Mouse (Mus musculus) thymus, adult 2 months (tissue): ENCODE results near the gene Npvf. TPM values are rescaled to one million over a fixed set of nuclear protein-coding genes. Genes with fewer than 3 reads are reported as not detected.

Experiments
- DNase-seq: peaks from one replicate; pipeline ENCODE4 v3.0.0; 2021
- H3K27ac ChIP-seq: fragments of 200-500 bp; 2 replicates; pipeline ENCODE4 v1.5.1; 2012; ENCODE audit warnings: low read length, control low read depth; ENCODE audit not compliant: control insufficient read depth, insufficient read depth
- H3K27me3 ChIP-seq: fragments of 200-500 bp; 2 replicates; pipeline ENCODE4 v1.6.1; 2012; ENCODE audit warnings: mild to moderate bottlenecking, low read length, moderate library complexity, mixed read lengths; ENCODE audit not compliant: control insufficient read depth, insufficient read depth
- H3K36me3 ChIP-seq: fragments of 200-500 bp; 2 replicates; pipeline ENCODE4 v1.6.1; 2012; ENCODE audit warnings: mild to moderate bottlenecking, low read length, moderate library complexity; ENCODE audit not compliant: control insufficient read depth, insufficient read depth
- H3K4me1 ChIP-seq: fragments of 200-500 bp; replicated peaks from 2 replicates; pipeline ENCODE4 v1.6.1; 2012; ENCODE audit warnings: low read length; ENCODE audit not compliant: control insufficient read depth, insufficient read depth
- H3K4me3 ChIP-seq: fragments of 200-500 bp; 2 replicates; pipeline ENCODE4 v1.5.1; 2012; ENCODE audit warnings: mild to moderate bottlenecking, low read length, control low read depth, moderate library complexity; ENCODE audit not compliant: control insufficient read depth, insufficient read depth
- CTCF ChIP-seq: fragments of 200-500 bp; IDR thresholded peaks from 2 replicates; pipeline ENCODE4 v1.5.1; 2012; ENCODE audit warnings: mild to moderate bottlenecking, control low read depth, low read length, moderate library complexity, borderline replicate concordance; ENCODE audit not compliant: control insufficient read depth, poor library complexity, insufficient read depth; ENCODE audit errors: extremely low read depth
- POLR2A ChIP-seq: fragments of 200-500 bp; IDR thresholded peaks from 2 replicates; pipeline ENCODE4 v1.6.1; 2012; ENCODE audit warnings: mild to moderate bottlenecking, low read length, control low read depth, moderate library complexity; ENCODE audit not compliant: control insufficient read depth, poor library complexity, insufficient read depth; ENCODE audit errors: extremely low read depth
- WGBS: fragments of 180-500 bp; shearing (Covaris S2); methylation state at CpG from one replicate; pipeline ENCODE4 v1.1.7; 2018; 5-methylcytosine and 5-hydroxymethylcytosine counted together
- polyA plus RNA-seq: library from polyadenylated mRNA; depleted of rRNA; stranded (reverse); fragments of >200 nt; gene quantifications from 2 replicates; pipeline ENCODE4 v1.2.3, GENCODE M21; 2012

Gene Npvf
- polyA plus RNA-seq, 1 experiment, result not detected

- H3K27ac ChIP-seq, result no peak overlapping the region
- TF ChIP-seq CTCF (peak; percentile 84), POLR2A (no peak)
- no peaks in the 10 kb centered on the region for H3K27me3 ChIP-seq
- H3K4me1 ChIP-seq, result no peaks in the 10 kb centered on the region
- no peak overlapping the region for H3K4me3 ChIP-seq
- WGBS, result 29% methylated on average over 8 of the region's 8 CpGs
- no peaks in the 10 kb centered on the region for H3K36me3 ChIP-seq
- DNase-seq, result peak; percentile 43
Observed at GRCm38 (mm10) chr6:50678826-50679485, 24.7 kb upstream of the Npvf start.

GRCm38 (mm10) chr6:50671191-50671590 is 17.0 kb upstream of the Npvf start:
- no peak for DNase-seq
- 89% methylated on average over 3 of the region's 3 CpGs for WGBS
- no peak for TF ChIP-seq CTCF
- no peak for TF ChIP-seq POLR2A
- Histone ChIP-seq H3K4me3 (no peak overlapping the region), H3K36me3 (no peaks in the 10 kb centered on the region), H3K27ac (no peak overlapping the region), H3K27me3 (no peaks in the 10 kb centered on the region), H3K4me1 (no peaks in the 10 kb centered on the region)

- DNase-seq, result no peak
- WGBS, result 88% methylated on average over 5 of the region's 5 CpGs
- no peaks in the 10 kb centered on the region for H3K4me1 ChIP-seq
- no peaks in the 10 kb centered on the region for H3K36me3 ChIP-seq
- H3K27ac ChIP-seq, result no peak overlapping the region
- no peak overlapping the region for H3K4me3 ChIP-seq
- TF ChIP-seq POLR2A (no peak), CTCF (no peak)
- H3K27me3 ChIP-seq, result no peaks in the 10 kb centered on the region
Observed at GRCm38 (mm10) chr6:50666937-50667336, 12.7 kb upstream of the Npvf start.

GRCm38 (mm10) chr6:50665020-50665419 is 10.8 kb upstream of the Npvf start:
- WGBS, result 80% methylated on average over 3 of the region's 3 CpGs
- no peaks in the 10 kb centered on the region for H3K4me1 ChIP-seq
- no peak for DNase-seq
- H3K27me3 ChIP-seq, result no peaks in the 10 kb centered on the region
- TF ChIP-seq CTCF, result no peak
- no peak for TF ChIP-seq POLR2A
- no peaks in the 10 kb centered on the region for H3K36me3 ChIP-seq
- no peak overlapping the region for H3K27ac ChIP-seq
- no peak overlapping the region for H3K4me3 ChIP-seq

GRCm38 (mm10) chr6:50664193-50664592 is 10.0 kb upstream of the Npvf start:
- H3K27me3 ChIP-seq, result no peaks in the 10 kb centered on the region
- no peaks in the 10 kb centered on the region for H3K36me3 ChIP-seq
- H3K4me1 ChIP-seq, result no peaks in the 10 kb centered on the region
- 97% methylated on average over 3 of the region's 3 CpGs for WGBS
- DNase-seq, result no peak
- TF ChIP-seq POLR2A (no peak), CTCF (no peak)
- H3K27ac ChIP-seq, result no peak overlapping the region
- no peak overlapping the region for H3K4me3 ChIP-seq

- Histone ChIP-seq H3K36me3 (no peaks in the 10 kb centered on the region), H3K4me3 (no peak overlapping the region), H3K27me3 (no peaks in the 10 kb centered on the region), H3K4me1 (no peaks in the 10 kb centered on the region), H3K27ac (no peak overlapping the region)
- TF ChIP-seq CTCF, result no peak
- TF ChIP-seq POLR2A, result no peak
- WGBS, result 89% methylated on average over 12 of the region's 12 CpGs
- DNase-seq, result no peak
Observed at GRCm38 (mm10) chr6:50662925-50663583, 8.8 kb upstream of the Npvf start.

- WGBS, result 87% methylated on average over 7 of the region's 7 CpGs
- no peaks in the 10 kb centered on the region for H3K4me1 ChIP-seq
- TF ChIP-seq CTCF (no peak), POLR2A (no peak)
- no peak overlapping the region for H3K27ac ChIP-seq
- no peak overlapping the region for H3K4me3 ChIP-seq
- no peaks in the 10 kb centered on the region for H3K27me3 ChIP-seq
- no peak for DNase-seq
- no peaks in the 10 kb centered on the region for H3K36me3 ChIP-seq
Observed at GRCm38 (mm10) chr6:50661729-50662128, 7.5 kb upstream of the Npvf start.
